Mouse (Mus musculus): ENCODE measurements at regions not wholly inside any gene's neighbourhood (a gene's known extent, or its start where the extent isn't known, plus 50 kb on each side); places are given as distances from the start of the nearest gene placed in this dataset.

GRCm38 (mm10) chr14:53980771-53981170, 273.1 kb downstream of the Dad1 start:
- TF ChIP-seq ZNF384 (IDR thresholded peaks at IDR 0.05; ENCODE audit: low read depth, low read length) (no peak), MAFK (IDR thresholded peaks at IDR 0.05; ENCODE audit: insufficient read depth, low read depth, low read length) (no peak), CHD2 (IDR thresholded peaks at IDR 0.05; ENCODE audit: low read depth, low read length) (no peak), HCFC1 (IDR thresholded peaks at IDR 0.05; ENCODE audit: borderline replicate concordance, insufficient read depth, low read length) (no peak)

Data from ES-E14 (cell line).